Mouse (Mus musculus): Measurements from ENCODE around the gene Gm21650.
"Not testable (repeated sequence)": the region's sequence is repeated elsewhere in the genome, so short reads cannot be mapped to it uniquely, and the experiment has no call there.

The Gm21650 gene

DNA sequence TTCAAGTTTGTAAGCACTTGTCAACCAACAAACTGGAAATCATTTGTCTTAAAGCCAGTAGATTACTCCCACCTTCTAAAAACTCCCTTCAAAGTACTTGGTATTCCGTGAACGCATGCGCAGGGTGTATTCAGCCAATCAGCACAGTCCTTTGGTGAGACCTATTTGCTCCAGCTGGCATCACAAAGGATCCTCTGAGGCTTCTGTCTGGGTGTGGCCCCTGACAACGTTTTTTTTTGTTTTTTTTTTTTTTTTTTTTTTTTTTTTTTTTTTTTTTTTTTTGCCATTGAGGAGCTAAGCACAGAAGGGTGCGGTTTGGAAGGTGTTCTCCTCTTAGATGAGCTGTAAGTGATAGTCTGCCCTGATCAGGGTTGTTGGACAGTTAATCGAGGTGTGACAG, at the start of gene Gm21650:
Gene Gm21650 (plus strand): TSS at position 301 of the 400 bp plus-strand sequence.
- DNase-seq = not testable (repeated sequence)
